Mouse (Mus musculus): ENCODE measurements at regions not wholly inside any gene's neighbourhood (a gene's known extent, or its start where the extent isn't known, plus 50 kb on each side); places are given as distances from the start of the nearest gene placed in this dataset.

GRCm38 (mm10) chr3:151366707-151367306 is 70.9 kb upstream of the Adgrl4 start:
- DNase-seq: no peak

GRCm38 (mm10) chr3:151383326-151384019 is 54.2 kb upstream of the Adgrl4 start:
- peak; percentile 30 to 77 for DNase-seq

DNA sequence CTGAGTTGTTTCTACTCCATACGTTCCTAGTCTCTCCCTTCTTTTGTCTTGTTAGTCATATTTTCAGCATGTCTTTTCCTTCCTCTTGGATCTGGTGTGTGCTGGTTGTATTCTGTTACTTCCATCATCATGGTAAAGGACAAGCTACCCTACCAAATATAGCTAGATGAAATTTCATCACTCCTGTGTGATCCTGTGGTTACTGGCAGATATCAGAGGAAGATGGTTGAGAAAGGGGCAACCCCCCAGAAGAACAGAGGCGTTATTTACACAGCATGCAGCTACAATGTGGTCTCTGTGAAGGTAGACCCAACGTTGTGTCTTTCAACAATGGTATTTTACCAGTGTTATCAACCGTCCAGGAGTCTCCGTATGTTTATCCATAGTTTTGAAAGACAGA is 52.8 kb upstream of the Adgrl4 start:
- no peak for DNase-seq

- peak; percentile 28 to 39 for DNase-seq
Measured at GRCm38 (mm10) chr3:151386103-151386502, 51.6 kb upstream of the Adgrl4 start.

Data from kidney, postnatal 36 days (tissue).